Mouse (Mus musculus) NIH3T3 (cell line): ENCODE measurements around the gene Surf6.

Experiments
- DNase-seq: peaks from one replicate; pipeline ENCODE4 v3.0.0-alpha.2; 2012; ENCODE audit warnings: low read depth

Surf6 gene

GRCm38 (mm10) chr2:26902467-26903220 lies at the start of gene Surf6:
Surf6 (minus strand) TSS chr2:26902879.
- DNase-seq = peak; percentile 94

GRCm38 (mm10) chr2:26952193-26952592 lies 49.5 kb upstream of the Surf6 start:
- no peak for DNase-seq

GRCm38 (mm10) chr2:26951346-26951905 lies 48.7 kb upstream of the Surf6 start:
- no peak for DNase-seq

GRCm38 (mm10) chr2:26950411-26950810 lies 47.7 kb upstream of the Surf6 start:
- DNase-seq = no peak

- DNase-seq = no peak
Measured at GRCm38 (mm10) chr2:26943253-26943652, 40.6 kb upstream of the Surf6 start.

GRCm38 (mm10) chr2:26941539-26941938 lies 38.9 kb upstream of the Surf6 start:
- no peak for DNase-seq

- no peak for DNase-seq
Measured at GRCm38 (mm10) chr2:26936425-26936824, 33.7 kb upstream of the Surf6 start.

- no peak for DNase-seq
Measured at GRCm38 (mm10) chr2:26935286-26935685, 32.6 kb upstream of the Surf6 start.

GRCm38 (mm10) chr2:26933304-26934055 lies 30.8 kb upstream of the Surf6 start, which contains the start of the genes Surf4 and Stkld1:
Surf4 (minus strand) TSS chr2:26933928.
Stkld1 (plus strand) TSS chr2:26934047.
- peak; percentile 98 for DNase-seq

- DNase-seq = peak; percentile 52
Measured at GRCm38 (mm10) chr2:26932473-26933303, 30.0 kb upstream of the Surf6 start.

- peak; percentile 76 for DNase-seq
Measured at GRCm38 (mm10) chr2:26930390-26930789, 27.7 kb upstream of the Surf6 start.

GRCm38 (mm10) chr2:26927745-26928476 lies 25.2 kb upstream of the Surf6 start:
- no peak for DNase-seq

GRCm38 (mm10) chr2:26921784-26922183 lies 19.1 kb upstream of the Surf6 start:
- peak; percentile 27 for DNase-seq

- DNase-seq = no peak
Measured at GRCm38 (mm10) chr2:26920190-26920855, 17.6 kb upstream of the Surf6 start.

- no peak for DNase-seq
Measured at GRCm38 (mm10) chr2:26919684-26920083, 17.0 kb upstream of the Surf6 start.

GRCm38 (mm10) chr2:26916738-26917137 lies 14.1 kb upstream of the Surf6 start:
- no peak for DNase-seq

- DNase-seq = peak; percentile 88
Measured at GRCm38 (mm10) chr2:26915927-26916728, 13.4 kb upstream of the Surf6 start, which contains the start of the genes Surf2 and Surf1. Surf2 (plus strand) TSS chr2:26916367. Surf1 (minus strand) TSS chr2:26916530.

- no peak for DNase-seq
Measured at GRCm38 (mm10) chr2:26914148-26914941, 11.7 kb upstream of the Surf6 start.
